Mouse (Mus musculus) heart, adult 9 months (tissue): ENCODE data around the gene Slc7a5.
A peak's percentile ranks its signal among the peaks of the same experiment; 100 is the strongest.

Experiments
- DNase-seq, 2 experiments: peaks; one replicate each; pipeline ENCODE4 v3.0.0; 2022; ENCODE audit warnings: low spot score in 2 of 2

Slc7a5 gene

DNA sequence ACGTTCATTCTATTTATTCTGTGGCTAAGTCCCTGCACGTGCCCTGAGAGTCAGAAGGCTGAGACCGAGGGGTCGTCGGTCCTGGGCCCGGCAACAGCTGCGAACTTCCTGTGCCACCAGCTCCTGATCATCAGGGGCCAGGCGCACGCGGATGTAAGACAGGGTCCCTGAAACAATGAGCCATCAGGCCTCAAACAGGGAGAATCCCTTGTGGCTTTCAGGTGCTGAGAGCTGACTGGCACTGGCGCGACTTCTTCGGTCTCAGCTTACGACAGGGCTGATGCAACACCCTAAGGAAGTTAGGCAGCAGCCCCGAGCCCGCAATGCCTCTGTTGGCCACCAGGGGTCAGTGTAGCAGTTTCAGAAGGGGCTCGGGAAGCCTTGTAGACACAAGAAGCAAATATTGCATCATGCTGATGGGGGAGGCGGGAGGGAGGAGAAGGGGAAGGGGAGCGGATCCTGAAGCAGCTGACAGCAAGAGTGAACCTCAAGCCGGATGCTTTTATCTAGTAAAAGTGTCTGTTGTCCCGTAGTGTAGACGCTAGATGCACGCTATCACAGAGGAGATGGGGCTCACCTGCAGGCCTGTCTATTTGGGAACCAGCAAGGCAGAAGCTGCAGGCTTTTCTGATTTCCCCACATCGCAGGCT, 56.5 kb downstream of the Slc7a5 start:
- DNase-seq = peak; percentile 86 to 93

DNA sequence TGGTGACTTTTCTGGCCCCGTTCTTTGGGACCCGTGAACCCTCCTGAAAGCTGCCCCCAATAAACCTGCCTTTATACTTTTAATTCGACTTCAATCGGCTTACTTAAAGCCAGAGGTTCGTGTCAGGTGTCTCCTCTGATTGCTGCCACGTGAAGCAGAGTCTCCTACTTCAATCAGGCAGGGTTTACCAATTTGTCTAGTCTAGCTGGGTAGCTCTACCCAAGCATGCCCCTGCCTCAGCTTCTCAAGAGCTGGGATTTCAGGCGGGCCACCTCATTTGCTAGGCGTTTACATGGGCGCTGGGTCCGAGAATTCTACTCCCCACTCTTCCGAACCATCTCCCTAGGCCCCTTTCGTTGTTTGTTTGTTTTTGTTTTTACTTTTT, 57.1 kb downstream of the Slc7a5 start:
- no peak for DNase-seq

DNA sequence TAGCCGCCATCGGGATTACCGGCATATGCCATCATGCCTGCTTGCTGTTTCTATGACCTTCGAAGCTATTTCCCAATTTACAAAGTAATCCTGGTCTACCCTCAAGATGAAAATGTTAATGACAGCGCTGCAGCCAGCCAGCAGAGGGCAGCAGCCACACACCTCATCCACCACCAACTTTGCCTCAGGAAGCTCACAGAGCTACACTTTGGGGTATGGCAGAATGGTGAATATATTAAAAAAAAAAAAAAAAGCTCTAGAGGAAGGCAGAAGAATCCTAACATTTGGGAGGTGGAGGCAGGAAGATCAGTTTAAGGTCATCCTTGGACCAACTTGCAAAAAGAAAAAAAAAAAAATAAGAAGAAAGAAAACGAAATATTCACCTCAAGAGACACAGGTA, 57.5 kb downstream of the Slc7a5 start:
- DNase-seq = peak; percentile 43 to 49

DNA sequence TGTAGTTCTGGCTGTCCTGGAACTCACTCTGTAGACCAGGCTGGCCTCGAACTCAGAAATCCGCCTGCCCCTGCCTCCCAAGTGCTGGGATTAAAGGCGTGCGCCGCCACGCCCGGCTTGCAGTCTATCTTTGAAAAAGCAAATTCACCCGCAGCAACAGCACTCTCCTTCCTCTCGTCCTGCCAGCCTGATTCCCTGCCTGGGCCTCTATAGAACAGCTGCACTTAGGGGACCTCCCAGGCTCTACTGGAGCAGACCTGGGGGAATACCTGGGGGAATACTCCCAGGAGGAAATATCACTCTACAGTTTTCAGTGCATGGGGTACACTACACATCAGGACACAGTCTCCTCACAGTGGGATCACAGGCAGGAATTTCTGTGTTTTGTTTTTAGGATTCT, 58.2 kb downstream of the Slc7a5 start:
- DNase-seq = no peak

DNA sequence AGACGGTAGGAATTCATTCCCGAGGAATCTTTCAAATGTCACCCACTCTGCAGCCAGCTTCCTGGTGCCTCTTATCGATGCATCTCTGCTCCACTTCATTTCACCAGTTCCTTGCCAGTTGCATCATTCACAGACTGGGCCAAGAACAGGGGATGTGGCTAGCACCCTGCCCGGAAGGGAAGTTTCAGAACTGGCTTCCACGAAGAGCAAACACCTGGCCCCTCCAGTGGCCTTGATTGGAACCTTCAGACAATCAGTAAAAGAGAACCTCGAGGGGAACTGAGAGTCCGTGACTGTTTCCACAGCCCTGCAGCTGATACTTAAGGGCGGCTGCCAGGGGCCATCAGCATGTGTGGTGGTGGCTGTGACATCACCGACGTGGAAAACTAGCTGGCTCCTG, 59.0 kb downstream of the Slc7a5 start:
- DNase-seq = no peak

DNA sequence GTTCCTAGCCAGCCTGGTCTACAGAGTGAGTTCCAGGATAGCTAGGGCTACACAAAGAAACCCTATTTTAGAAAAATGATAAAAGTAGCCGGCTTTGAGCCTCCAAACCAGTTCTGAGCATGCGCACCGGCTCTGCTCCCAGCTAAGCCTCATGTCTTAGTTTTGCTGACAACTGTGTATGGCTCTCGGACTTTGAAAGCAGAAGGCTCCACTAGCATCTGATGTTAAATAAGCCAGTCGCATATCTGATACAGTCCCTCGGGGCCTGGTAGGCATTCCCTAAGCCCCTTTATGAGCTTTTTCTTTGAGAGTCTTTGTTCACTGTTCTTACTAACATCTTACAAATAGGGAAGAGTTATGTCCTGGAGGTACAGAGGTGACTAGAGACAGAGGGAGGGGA, 59.5 kb downstream of the Slc7a5 start:
- DNase-seq = no peak

DNA sequence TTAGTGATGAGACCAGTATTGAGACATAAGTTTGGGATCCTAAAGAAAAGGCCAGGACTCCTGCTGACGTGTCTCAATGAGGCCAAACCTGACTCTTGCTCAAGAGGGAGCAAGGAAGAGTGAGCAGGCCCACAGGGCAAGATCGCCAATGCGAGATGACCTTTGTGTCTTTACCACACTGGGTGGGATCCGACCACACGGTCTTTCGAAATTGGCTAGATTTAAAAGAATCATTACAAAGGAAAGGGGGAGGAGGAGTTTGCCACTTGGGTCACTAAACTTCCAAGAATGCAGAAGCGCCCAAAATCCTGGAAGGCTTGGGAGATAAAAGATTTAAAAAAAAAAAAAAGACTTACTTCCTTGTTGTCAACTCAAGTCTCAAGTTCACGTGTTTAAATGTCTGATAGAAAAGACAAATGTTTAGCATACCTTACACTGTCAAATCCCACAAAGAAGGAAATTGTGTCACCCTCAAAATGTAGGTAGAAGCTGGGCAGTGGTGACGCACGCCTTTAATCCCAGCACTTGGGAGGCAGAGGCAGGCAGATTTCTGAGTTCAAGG, 60.2 kb downstream of the Slc7a5 start:
- no peak for DNase-seq

DNA sequence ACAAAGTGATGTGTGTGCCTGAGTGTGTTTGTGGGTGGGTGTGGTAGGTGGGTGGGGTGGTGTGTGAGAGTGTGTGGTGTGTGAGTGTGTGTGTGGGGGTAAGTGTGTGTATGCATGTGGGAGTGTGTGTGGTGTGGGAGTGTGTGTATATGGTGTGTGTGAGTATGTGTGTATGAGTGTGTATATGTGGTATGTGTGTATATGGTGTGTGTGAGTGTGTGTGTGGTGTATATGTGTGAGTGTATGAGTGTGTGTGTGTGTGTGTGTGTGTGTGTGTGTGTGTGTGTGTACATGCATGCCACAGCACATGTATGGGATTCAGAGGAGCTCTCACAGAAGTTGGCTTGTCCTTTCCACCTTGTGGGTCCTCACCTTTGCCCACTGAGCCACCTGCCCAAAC, 60.7 kb downstream of the Slc7a5 start:
- no peak for DNase-seq

DNA sequence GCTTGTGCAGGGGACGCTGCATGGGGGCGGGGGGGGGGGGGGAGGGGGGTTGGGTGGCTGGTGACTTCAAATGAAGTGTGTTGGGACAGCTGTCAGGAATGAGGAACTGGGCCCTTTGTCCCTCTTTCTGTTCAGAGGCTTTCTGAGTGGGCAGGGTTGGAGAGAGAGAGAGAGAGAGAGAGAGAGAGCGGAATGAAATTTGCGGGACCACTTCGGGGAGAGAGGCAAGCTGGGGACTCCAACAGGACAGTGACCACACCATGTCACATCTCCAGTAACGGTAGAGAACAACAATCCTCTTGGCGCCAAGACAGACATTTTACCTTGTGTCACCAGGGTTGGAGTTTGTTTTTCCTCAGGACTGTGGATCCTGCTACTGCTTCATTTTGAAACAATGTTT, 62.7 kb downstream of the Slc7a5 start:
- DNase-seq = no peak

DNA sequence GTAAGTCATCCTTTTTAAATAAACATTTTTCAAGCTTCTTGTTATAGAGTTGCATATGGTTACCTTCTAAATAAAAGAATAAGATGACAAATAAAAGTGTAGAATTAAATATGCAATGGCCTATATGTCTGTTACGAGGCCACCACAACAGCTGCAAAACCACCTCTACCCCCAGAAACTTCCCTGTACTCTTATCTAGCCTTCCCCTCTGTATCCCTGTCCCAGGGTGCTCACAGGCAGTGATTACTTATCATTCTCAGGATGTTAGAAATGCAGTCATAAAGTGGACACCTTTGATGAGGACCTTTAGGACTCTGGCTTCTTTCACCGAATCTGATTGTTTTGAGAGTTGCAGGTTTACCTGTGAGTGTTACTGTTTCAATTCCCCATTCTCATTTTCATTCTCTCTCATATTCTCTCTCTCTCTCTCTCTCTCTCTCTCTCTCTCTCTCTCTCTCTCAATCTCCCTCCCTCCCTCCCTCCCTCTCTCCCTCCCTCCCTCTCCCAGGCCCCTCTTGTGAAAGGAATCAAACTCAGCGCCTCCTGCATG, 64.2 kb downstream of the Slc7a5 start:
- no peak for DNase-seq

DNA sequence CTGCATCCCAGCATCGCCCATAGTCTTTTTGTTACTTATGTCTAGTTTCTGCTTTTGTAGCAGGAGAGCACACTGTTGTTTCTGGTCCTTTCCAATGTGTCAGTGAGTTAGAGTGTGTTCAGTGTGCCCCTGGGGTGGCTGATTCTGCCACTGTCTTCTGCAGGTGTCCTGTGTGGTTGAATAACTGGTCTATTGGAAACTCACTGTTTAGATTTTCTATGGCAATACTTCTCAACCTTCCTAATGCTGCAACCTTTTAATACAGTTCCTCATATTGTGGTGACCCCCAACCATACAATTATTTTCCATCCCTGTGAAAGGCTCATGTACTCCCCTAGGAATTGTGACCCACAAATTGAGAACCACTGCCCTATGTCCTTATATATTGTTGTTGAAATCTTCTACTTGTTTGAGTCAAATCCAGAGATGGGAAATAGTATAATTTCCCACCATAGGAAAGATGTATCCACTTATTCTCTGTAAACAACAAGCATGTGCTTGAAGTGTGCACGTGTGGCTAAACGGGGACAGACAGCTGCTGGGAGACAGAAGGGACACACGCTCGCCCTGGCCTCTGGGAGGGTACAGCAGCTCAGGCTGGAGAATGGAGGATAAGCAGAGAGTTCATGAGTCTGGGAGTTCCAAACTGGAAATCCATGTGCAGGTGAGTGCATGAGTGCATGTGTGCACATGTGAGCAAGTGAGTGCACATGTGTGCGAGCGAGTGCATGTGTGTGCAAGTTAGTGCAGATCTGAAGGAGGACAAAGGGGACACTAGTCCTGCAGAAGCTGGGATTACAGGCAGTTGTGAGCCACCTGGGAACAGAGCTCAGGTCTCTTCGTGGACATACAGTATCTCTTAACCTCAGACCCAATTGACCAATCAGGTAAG, 65.2 kb downstream of the Slc7a5 start:
- DNase-seq = no peak

DNA sequence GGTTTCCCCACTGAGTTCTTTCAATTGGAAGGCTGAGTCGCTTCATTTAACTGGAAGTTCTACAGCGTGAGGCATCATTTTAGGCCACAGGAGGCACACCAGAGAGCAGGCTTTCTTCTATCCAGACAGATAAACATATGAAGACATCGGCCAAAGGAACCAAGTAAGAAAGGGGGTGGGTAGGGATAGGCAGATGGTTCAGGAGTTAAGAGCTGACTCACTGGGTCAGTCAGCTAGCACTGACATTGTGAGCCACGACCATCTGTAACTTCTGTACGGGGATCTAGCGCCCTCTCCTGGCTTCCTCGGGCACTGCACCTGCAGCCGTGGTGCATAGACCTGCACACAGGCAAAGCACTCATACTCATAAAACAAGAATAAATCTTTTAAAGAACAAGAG, 66.3 kb downstream of the Slc7a5 start:
- no peak for DNase-seq

DNA sequence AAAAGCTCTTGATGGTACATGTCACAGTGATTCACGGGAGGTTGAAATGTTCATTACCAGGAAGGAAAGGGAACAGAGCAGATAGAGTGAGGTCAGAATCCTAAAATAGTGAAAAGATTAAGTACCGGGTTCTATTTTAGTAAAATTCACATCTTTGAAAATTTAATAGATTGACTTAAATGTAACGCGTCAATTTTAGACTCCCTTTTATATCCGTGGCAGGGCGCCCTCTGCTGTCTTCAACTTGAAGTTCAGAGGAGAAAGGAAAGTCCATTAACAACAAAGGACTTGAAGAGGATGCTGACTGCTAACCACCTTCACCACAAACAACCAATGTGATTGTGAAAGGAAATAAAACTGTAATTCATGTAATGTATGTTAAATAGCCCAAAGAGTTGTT, 75.0 kb downstream of the Slc7a5 start:
- peak in 1 of 2 experiments; percentile 66 for DNase-seq

DNA sequence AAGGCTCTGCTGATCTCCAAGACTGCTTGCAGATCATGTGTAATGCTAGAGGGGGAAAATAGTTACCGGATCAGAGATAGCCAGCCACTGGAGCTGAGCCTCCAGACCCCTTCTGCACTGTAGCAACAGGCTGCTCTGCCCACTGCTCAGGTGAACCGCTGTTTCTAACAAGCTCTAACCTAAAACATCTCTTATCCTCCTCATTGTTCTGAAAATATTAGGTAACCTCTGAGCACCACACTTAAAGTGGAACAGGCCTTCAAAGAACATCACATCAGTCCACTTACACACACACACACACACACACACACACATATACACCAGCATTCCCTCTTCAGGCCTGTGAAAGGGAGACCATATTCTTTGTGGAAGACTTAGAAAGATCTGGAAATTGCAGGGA, 75.4 kb downstream of the Slc7a5 start:
- DNase-seq = no peak
